Mouse (Mus musculus): Measurements from ENCODE around the gene Eaf2. TPM values are rescaled to one million over a fixed set of nuclear protein-coding genes. Genes with fewer than 3 reads are reported as not detected.

The Eaf2 gene
- total and polyA plus RNA-seq, 3 experiments = 0.27 to 0.68 TPM; not detected in 1

DNA sequence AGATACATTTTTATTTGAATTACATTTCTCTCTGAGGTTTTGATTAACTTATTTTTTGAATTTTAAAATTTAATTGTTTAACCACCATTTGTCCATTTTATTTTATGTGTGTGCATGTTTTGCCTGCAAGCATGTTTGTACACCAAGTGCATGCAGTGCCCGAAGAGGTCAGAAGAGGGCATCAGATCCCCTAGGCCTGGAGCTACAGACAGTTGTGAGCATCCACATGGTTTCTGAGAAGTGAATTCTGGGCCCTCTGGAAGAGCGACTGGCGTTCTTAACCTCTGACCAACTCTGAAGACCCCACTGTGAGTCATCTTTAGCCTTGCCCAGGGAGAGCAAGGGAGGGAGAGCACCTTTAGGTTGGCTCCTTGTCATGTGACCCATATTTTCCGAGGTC lies 10.1 kb upstream of the Eaf2 start:
- Histone ChIP-seq H3K79me2 (ENCODE audit: control insufficient read depth, insufficient read depth, low read length, poor library complexity) (no peaks in the 10 kb centered on the region; the same call in 1 of the 2 replicates), H3K9ac (ENCODE audit: control insufficient read depth, low read depth, low read length, poor library complexity, severe bottlenecking) (no peak overlapping the region), H3K4me3 (ENCODE audit: control insufficient read depth in 1 of 2, insufficient read depth in 1 of 2, low read depth in 2 of 2, low read length in 2 of 2) (no peak overlapping the region), H3K36me3 (ENCODE audit: control insufficient read depth in 1 of 2, insufficient read depth in 2 of 2, low read length in 2 of 2) (peaks cover 2 to 6% of the 10 kb centered on the region in 2 experiments; a peak in 3 of 4 replicates), H3K27me3 (ENCODE audit: control insufficient read depth in 1 of 2, insufficient read depth in 2 of 2, low read length in 2 of 2) (no peaks in the 10 kb centered on the region), H3K9me3 (replicated peaks; ENCODE audit: insufficient read depth, low read length) (no peaks in the 10 kb centered on the region), H3K4me1 (ENCODE audit: control insufficient read depth in 1 of 2, insufficient read depth in 2 of 2, low read length in 2 of 2) (peaks cover 2 to 5% of the 10 kb centered on the region in 2 experiments), H3K27ac (ENCODE audit: control insufficient read depth, low read depth, low read length) (no peak overlapping the region)
- no peak for TF ChIP-seq USF2 (IDR thresholded peaks at IDR 0.05; ENCODE audit: borderline replicate concordance in 1 of 2, insufficient read depth in 1 of 2, low read depth in 1 of 2, low read length in 2 of 2)
- TF ChIP-seq MYC (IDR thresholded peaks at IDR 0.05; ENCODE audit: low read depth, low read length) = peak; percentile 49; the same call in 1 of the 2 replicates
- TF ChIP-seq USF1 (IDR thresholded peaks at IDR 0.05; ENCODE audit: low read depth, low read length) = peak; percentile 39; the same call in 1 of the 2 replicates
- no peak for TF ChIP-seq MYB (IDR thresholded peaks at IDR 0.05; ENCODE audit: low read depth, low read length)
- TF ChIP-seq TAL1 (IDR thresholded peaks at IDR 0.05; ENCODE audit: low read length) = no peak
- peak; percentile 68 for TF ChIP-seq SMC3 (IDR thresholded peaks at IDR 0.05; ENCODE audit: low read depth, low read length)
- TF ChIP-seq UBTF (IDR thresholded peaks at IDR 0.05; ENCODE audit: borderline replicate concordance, insufficient read depth, low read depth, low read length) = no peak
- TF ChIP-seq MAX (IDR thresholded peaks at IDR 0.05; ENCODE audit: low read length) = no peak
- no peak for TF ChIP-seq ZKSCAN1 (IDR thresholded peaks at IDR 0.05; ENCODE audit: low read depth, low read length)
- TF ChIP-seq RAD21 (IDR thresholded peaks at IDR 0.05; ENCODE audit: low read depth, low read length) = peak; percentile 59
- no peak for TF ChIP-seq SIN3A (IDR thresholded peaks at IDR 0.05; ENCODE audit: low read length)
- TF ChIP-seq ZC3H11A (IDR thresholded peaks at IDR 0.05; ENCODE audit: low read depth, low read length) = peak; percentile 37
- no peak for TF ChIP-seq TCF12 (IDR thresholded peaks at IDR 0.05; ENCODE audit: low read depth, low read length)
- TF ChIP-seq KAT2A (conservative IDR thresholded peaks at IDR 0.05; ENCODE audit: low read depth, low read length) = no peak
- peak; percentile 58 to 69 (median 65) for TF ChIP-seq CTCF (IDR thresholded peaks at IDR 0.05 in 2 of 3, conservative IDR thresholded peaks at IDR 0.05 in 1 of 3; ENCODE audit: control insufficient read depth in 1 of 3, insufficient read depth in 1 of 3, low read depth in 2 of 3, low read length in 3 of 3, poor library complexity in 1 of 3, severe bottlenecking in 1 of 3)
- no peak for TF ChIP-seq CHD2 (IDR thresholded peaks at IDR 0.05; ENCODE audit: low read length)
- TF ChIP-seq GATA1 (IDR thresholded peaks at IDR 0.05; ENCODE audit: low read depth, low read length) = no peak
- TF ChIP-seq ELF1 (IDR thresholded peaks at IDR 0.05; ENCODE audit: low read depth, low read length) = no peak
- no peak for TF ChIP-seq BHLHE40 (IDR thresholded peaks at IDR 0.05; ENCODE audit: borderline replicate concordance, low read depth, low read length)
- TF ChIP-seq ETS1 (IDR thresholded peaks at IDR 0.05; ENCODE audit: low read depth, low read length) = no peak
- TF ChIP-seq NRF1 (IDR thresholded peaks at IDR 0.05; ENCODE audit: insufficient read depth, low read depth, low read length, poor library complexity, severe bottlenecking) = no peak
- TF ChIP-seq MEF2A (IDR thresholded peaks at IDR 0.05; ENCODE audit: extremely low read depth, insufficient replicate concordance, low read depth, low read length, poor library complexity, severe bottlenecking) = no peak
- no peak for TF ChIP-seq NELFE (IDR thresholded peaks at IDR 0.05; ENCODE audit: low read depth, low read length)
- TF ChIP-seq RCOR1 (IDR thresholded peaks at IDR 0.05; ENCODE audit: low read depth, low read length) = no peak
- TF ChIP-seq CHD1 (IDR thresholded peaks at IDR 0.05; ENCODE audit: low read depth, low read length) = no peak
- DNase-seq (ENCODE audit: low read depth, low spot score) = peak; percentile 72
